Mouse (Mus musculus) embryonic facial prominence, embryonic 12.5 days (tissue): ENCODE measurements at regions not wholly inside any gene's neighbourhood (a gene's known extent, or its start where the extent isn't known, plus 50 kb on each side); places are given as distances from the start of the nearest gene placed in this dataset. TPM values are rescaled to one million over a fixed set of nuclear protein-coding genes. Genes with fewer than 3 reads are reported as not detected.

Experiments used
- ATAC-seq: fragments of 200-750 bp; cut with Nextera tagmentation; 2 replicates; pipeline ENCODE4 v1.8.0; 2017; ENCODE audit not compliant: insufficient number of reproducible peaks, insufficient read depth, low FRiP score, low TSS enrichment
- H3K27ac ChIP-seq: fragments of 300-500 bp; sonication (generic); 2 replicates; pipeline ENCODE4 v1.5.1; 2016; ENCODE audit warnings: mild to moderate bottlenecking
- H3K27me3 ChIP-seq: fragments of 300-500 bp; sonication (generic); 2 replicates; pipeline ENCODE4 v1.6.1; 2016; ENCODE audit warnings: mild to moderate bottlenecking, moderate library complexity
- H3K36me3 ChIP-seq: fragments of 300-500 bp; sonication (generic); 2 replicates; pipeline ENCODE4 v1.6.1; 2016; ENCODE audit warnings: mild to moderate bottlenecking
- H3K4me1 ChIP-seq: fragments of 300-500 bp; sonication (generic); 2 replicates; pipeline ENCODE4 v1.6.1; 2016
- H3K4me2 ChIP-seq: fragments of 300-500 bp; sonication (generic); replicated peaks from 2 replicates; pipeline ENCODE4 v1.6.1; 2016; ENCODE audit warnings: mild to moderate bottlenecking, moderate library complexity
- H3K4me3 ChIP-seq: fragments of 300-500 bp; sonication (generic); 2 replicates; pipeline ENCODE4 v1.5.1; 2016; ENCODE audit warnings: mild to moderate bottlenecking
- H3K9ac ChIP-seq: fragments of 300-500 bp; sonication (generic); 2 replicates; pipeline ENCODE4 v1.6.1; 2016; ENCODE audit warnings: mild to moderate bottlenecking, moderate library complexity
- H3K9me3 ChIP-seq: fragments of 300-500 bp; sonication (generic); 2 replicates; pipeline ENCODE4 v1.6.1; 2016; ENCODE audit warnings: mild to moderate bottlenecking, moderate library complexity
- WGBS: fragments of 180-500 bp; shearing (Covaris S2); methylation state at CpG from one replicate; pipeline ENCODE4 v1.1.7; 2016; 5-methylcytosine and 5-hydroxymethylcytosine counted together
- microRNA-seq: library from miRNA; unstranded; fragments of <30 nt; microRNA quantifications from one replicate; pipeline ENCODE4, GENCODE M21; 2017

GRCm38 (mm10) chr17:64548536-64548935 lies 52.0 kb upstream of the Man2a1 start:
- Histone ChIP-seq H3K27me3 (no peaks in the 10 kb centered on the region), H3K4me1 (no peaks in the 10 kb centered on the region), H3K9ac (no peak overlapping the region), H3K27ac (no peak overlapping the region), H3K36me3 (no peaks in the 10 kb centered on the region), H3K9me3 (no peaks in the 10 kb centered on the region), H3K4me3 (no peak overlapping the region), H3K4me2 (no peak overlapping the region)
- 51% methylated on average over 7 of the region's 7 CpGs for WGBS
- ATAC-seq: no peak

- 79% methylated on average over 6 of the region's 6 CpGs for WGBS
- H3K36me3 ChIP-seq: no peaks in the 10 kb centered on the region
- H3K4me1 ChIP-seq: no peaks in the 10 kb centered on the region
- no peak overlapping the region for H3K4me3 ChIP-seq
- no peaks in the 10 kb centered on the region for H3K27me3 ChIP-seq
- ATAC-seq: no peak
- H3K9ac ChIP-seq: no peak overlapping the region
- H3K9me3 ChIP-seq: no peaks in the 10 kb centered on the region
- no peak overlapping the region for H3K4me2 ChIP-seq
- H3K27ac ChIP-seq: no peak overlapping the region
Measured at GRCm38 (mm10) chr17:64550034-64550433, 50.5 kb upstream of the Man2a1 start.

Small RNAs in the stretch of these regions (microRNA-seq; reads per million reads assigned to microRNA genes)
- not detected for gene Mir6420
